Mouse (Mus musculus): ENCODE measurements around the gene Pcna.

The Pcna gene

GRCm38 (mm10) chr2:132235291-132235690 is 17.8 kb downstream of the Pcna start:
- no peak for DNase-seq (ENCODE audit: extremely low read depth, low read depth)

- no peak for DNase-seq (ENCODE audit: extremely low read depth, low read depth)
These were observed 18.9 kb downstream of the Pcna start for GRCm38 (mm10) chr2:132233985-132234765.

- DNase-seq (ENCODE audit: extremely low read depth, low read depth): no peak
These were observed 20.6 kb downstream of the Pcna start for GRCm38 (mm10) chr2:132232413-132232945.

- no peak for DNase-seq (ENCODE audit: extremely low read depth, low read depth)
These were observed 28.8 kb downstream of the Pcna start for GRCm38 (mm10) chr2:132224359-132224758.

- no peak for DNase-seq (ENCODE audit: extremely low read depth, low read depth)
These were observed 31.5 kb downstream of the Pcna start for GRCm38 (mm10) chr2:132221611-132222073.

GRCm38 (mm10) chr2:132211995-132212656 is 41.0 kb downstream of the Pcna start:
- DNase-seq (ENCODE audit: extremely low read depth, low read depth): no peak

- DNase-seq (ENCODE audit: extremely low read depth, low read depth): no peak
These were observed 42.3 kb downstream of the Pcna start for GRCm38 (mm10) chr2:132210806-132211312.

GRCm38 (mm10) chr2:132208246-132208881 is 44.8 kb downstream of the Pcna start:
- no peak for DNase-seq (ENCODE audit: extremely low read depth, low read depth)

- no peak for DNase-seq (ENCODE audit: extremely low read depth, low read depth)
These were observed 46.7 kb downstream of the Pcna start for GRCm38 (mm10) chr2:132206316-132206881.

GRCm38 (mm10) chr2:132205549-132205948 is 47.6 kb downstream of the Pcna start:
- no peak for DNase-seq (ENCODE audit: extremely low read depth, low read depth)

- DNase-seq (ENCODE audit: extremely low read depth, low read depth): no peak
These were observed 49.3 kb downstream of the Pcna start for GRCm38 (mm10) chr2:132203773-132204172.

GRCm38 (mm10) chr2:132203186-132203585 is 49.9 kb downstream of the Pcna start:
- DNase-seq (ENCODE audit: extremely low read depth, low read depth): no peak

All from MEL-GATA-1-ER (cell line).